Mouse (Mus musculus): Measurements from ENCODE around the gene Rgl3. TPM values are rescaled to one million over a fixed set of nuclear protein-coding genes. Genes with fewer than 3 reads are reported as not detected.

The Rgl3 gene
- polyA plus RNA-seq, 1 experiment: 9.5 TPM

GRCm38 (mm10) chr9:22011055-22011454 is 21.8 kb upstream of the Rgl3 start:
- no peak overlapping the region for H3K27ac ChIP-seq (ENCODE audit: insufficient read depth, low read depth, low read length)
- H3K4me1 ChIP-seq (ENCODE audit: control insufficient read depth, insufficient read depth, low read length): peaks cover 3% of the 10 kb centered on the region; the same call in 1 of the 2 replicates
- no peak overlapping the region for H3K4me3 ChIP-seq (ENCODE audit: insufficient read depth, low read length)
- no peak for TF ChIP-seq CTCF (IDR thresholded peaks at IDR 0.05; ENCODE audit: low read depth, low read length)
- no peak for TF ChIP-seq POLR2A (IDR thresholded peaks at IDR 0.05; ENCODE audit: borderline replicate concordance, low read depth, low read length)

GRCm38 (mm10) chr9:22004546-22004945 is 15.3 kb upstream of the Rgl3 start:
- no peak overlapping the region for H3K4me3 ChIP-seq (ENCODE audit: insufficient read depth, low read length)
- peaks cover 12% of the 10 kb centered on the region for H3K4me1 ChIP-seq (ENCODE audit: control insufficient read depth, insufficient read depth, low read length)
- TF ChIP-seq CTCF (IDR thresholded peaks at IDR 0.05; ENCODE audit: low read depth, low read length) (no peak), POLR2A (IDR thresholded peaks at IDR 0.05; ENCODE audit: borderline replicate concordance, low read depth, low read length) (no peak)
- no peak overlapping the region for H3K27ac ChIP-seq (ENCODE audit: insufficient read depth, low read depth, low read length)

GRCm38 (mm10) chr9:22003163-22003554 is 13.9 kb upstream of the Rgl3 start:
- peak overlapping the region; percentile 87 for H3K4me3 ChIP-seq (ENCODE audit: insufficient read depth, low read length)
- H3K4me1 ChIP-seq (ENCODE audit: control insufficient read depth, insufficient read depth, low read length): peaks cover 12% of the 10 kb centered on the region
- H3K27ac ChIP-seq (ENCODE audit: insufficient read depth, low read depth, low read length): peak overlapping the region; percentile 63
- TF ChIP-seq POLR2A (IDR thresholded peaks at IDR 0.05; ENCODE audit: borderline replicate concordance, low read depth, low read length): no peak
- no peak for TF ChIP-seq CTCF (IDR thresholded peaks at IDR 0.05; ENCODE audit: low read depth, low read length)

GRCm38 (mm10) chr9:22002194-22003162 is 13.2 kb upstream of the Rgl3 start, which contains the start of the genes Ccdc151 and Prkcsh:
Gene Ccdc151 (minus strand): TSS chr9:22002634.
Gene Prkcsh (plus strand): TSS chr9:22002806.
- TF ChIP-seq CTCF (IDR thresholded peaks at IDR 0.05; ENCODE audit: low read depth, low read length) (no peak), POLR2A (IDR thresholded peaks at IDR 0.05; ENCODE audit: borderline replicate concordance, low read depth, low read length) (no peak)
- H3K4me1 ChIP-seq (ENCODE audit: control insufficient read depth, insufficient read depth, low read length): peaks cover 12% of the 10 kb centered on the region

GRCm38 (mm10) chr9:22001633-22002032 is 12.4 kb upstream of the Rgl3 start:
- no peak for TF ChIP-seq POLR2A (IDR thresholded peaks at IDR 0.05; ENCODE audit: borderline replicate concordance, low read depth, low read length)
- no peak for TF ChIP-seq CTCF (IDR thresholded peaks at IDR 0.05; ENCODE audit: low read depth, low read length)
- Histone ChIP-seq H3K27ac (ENCODE audit: insufficient read depth, low read depth, low read length) (no peak overlapping the region), H3K4me1 (ENCODE audit: control insufficient read depth, insufficient read depth, low read length) (peaks cover 12% of the 10 kb centered on the region), H3K4me3 (ENCODE audit: insufficient read depth, low read length) (no peak overlapping the region)

More at GRCm38 (mm10) chr9:22002194-22003162, 13.2 kb upstream of the Rgl3 start, which contains the start of the genes Ccdc151 and Prkcsh:
- peak within 1 kb of the TSS; percentile 63 for H3K27ac ChIP-seq (ENCODE audit: insufficient read depth, low read depth, low read length)
- peak within 1 kb of the TSS; percentile 87 for H3K4me3 ChIP-seq (ENCODE audit: insufficient read depth, low read length)

GRCm38 (mm10) chr9:22000296-22000695 is 11.1 kb upstream of the Rgl3 start:
- TF ChIP-seq POLR2A (IDR thresholded peaks at IDR 0.05; ENCODE audit: borderline replicate concordance, low read depth, low read length) (no peak), CTCF (IDR thresholded peaks at IDR 0.05; ENCODE audit: low read depth, low read length) (no peak)

GRCm38 (mm10) chr9:21996178-21996867 is 7.1 kb upstream of the Rgl3 start:
- no peak for TF ChIP-seq POLR2A (IDR thresholded peaks at IDR 0.05; ENCODE audit: borderline replicate concordance, low read depth, low read length)
- no peak for TF ChIP-seq CTCF (IDR thresholded peaks at IDR 0.05; ENCODE audit: low read depth, low read length)
- no peak overlapping the region for H3K4me3 ChIP-seq (ENCODE audit: insufficient read depth, low read length)
- H3K27ac ChIP-seq (ENCODE audit: insufficient read depth, low read depth, low read length): no peak overlapping the region
- no peaks in the 10 kb centered on the region for H3K4me1 ChIP-seq (ENCODE audit: control insufficient read depth, insufficient read depth, low read length)

More at GRCm38 (mm10) chr9:22000296-22000695, 11.1 kb upstream of the Rgl3 start:
- Histone ChIP-seq H3K4me1 (ENCODE audit: control insufficient read depth, insufficient read depth, low read length) (peaks cover 12% of the 10 kb centered on the region), H3K4me3 (ENCODE audit: insufficient read depth, low read length) (no peak overlapping the region), H3K27ac (ENCODE audit: insufficient read depth, low read depth, low read length) (no peak overlapping the region)

GRCm38 (mm10) chr9:21992227-21992626 is 3.0 kb upstream of the Rgl3 start:
- Histone ChIP-seq H3K4me3 (ENCODE audit: insufficient read depth, low read length) (no peak overlapping the region), H3K27ac (ENCODE audit: insufficient read depth, low read depth, low read length) (no peak overlapping the region), H3K4me1 (ENCODE audit: control insufficient read depth, insufficient read depth, low read length) (0 out of 2 replicates have a peak, but pooled peaks cover 2% of the 10 kb centered on the region)
- TF ChIP-seq POLR2A (IDR thresholded peaks at IDR 0.05; ENCODE audit: borderline replicate concordance, low read depth, low read length) (no peak), CTCF (IDR thresholded peaks at IDR 0.05; ENCODE audit: low read depth, low read length) (no peak)

GRCm38 (mm10) chr9:21988421-21989101 is 685 bp downstream of the Rgl3 start:
- Histone ChIP-seq H3K27ac (ENCODE audit: insufficient read depth, low read depth, low read length) (no peak overlapping the region), H3K4me1 (ENCODE audit: control insufficient read depth, insufficient read depth, low read length) (0 out of 2 replicates have a peak, but pooled peaks cover 2% of the 10 kb centered on the region), H3K4me3 (ENCODE audit: insufficient read depth, low read length) (peak overlapping the region; percentile 62)
- TF ChIP-seq CTCF (IDR thresholded peaks at IDR 0.05; ENCODE audit: low read depth, low read length) (no peak), POLR2A (IDR thresholded peaks at IDR 0.05; ENCODE audit: borderline replicate concordance, low read depth, low read length) (no peak)
